Mouse (Mus musculus): ENCODE results near the gene Ostm1. TPM values are rescaled to one million over a fixed set of nuclear protein-coding genes. Genes with fewer than 3 reads are reported as not detected.

Gene Ostm1
- total and polyA plus RNA-seq, 2 experiments, result 7.0 to 13.3 TPM

DNA sequence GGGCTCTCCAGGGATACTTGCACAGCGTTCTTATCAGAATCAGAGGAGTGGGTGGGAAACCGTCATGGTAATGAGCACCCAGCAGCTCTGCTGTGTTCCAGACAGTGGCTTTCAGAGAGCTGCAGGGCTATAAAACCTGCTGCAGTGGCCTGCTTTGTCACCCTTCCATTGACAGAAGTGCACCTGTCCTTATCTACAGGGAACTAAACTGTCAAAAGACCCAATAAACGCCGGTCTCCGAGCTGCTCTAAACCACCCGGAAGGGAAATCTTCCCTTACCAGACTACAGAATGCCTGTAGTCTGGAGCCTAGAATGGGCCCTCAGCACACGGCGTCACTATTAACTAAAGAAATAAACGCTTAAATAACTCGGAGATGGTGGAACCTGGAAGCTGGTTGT, 168.2 kb downstream of the Ostm1 start:
- WGBS, result 82% methylated on average over 10 of the region's 10 CpGs
- H3K9ac ChIP-seq (ENCODE audit: low read depth, low read length), result no peak overlapping the region
- TF ChIP-seq POLR2A (IDR thresholded peaks at IDR 0.05; ENCODE audit: extremely low read depth, insufficient read depth, low read length) (no peak), CTCF (IDR thresholded peaks at IDR 0.05; ENCODE audit: low read depth, low read length) (no peak)

More for the DNA sequence above, 168.2 kb downstream of the Ostm1 start:
- H3K27me3 ChIP-seq (ENCODE audit: control insufficient read depth, insufficient read depth, low read length), result no peaks in the 10 kb centered on the region
- peaks cover 4% of the 10 kb centered on the region for H3K4me1 ChIP-seq (ENCODE audit: control insufficient read depth, insufficient read depth, low read length)
- H3K36me3 ChIP-seq (ENCODE audit: control insufficient read depth, insufficient read depth, low read length), result no peaks in the 10 kb centered on the region
- H3K79me2 ChIP-seq (ENCODE audit: control insufficient read depth, insufficient read depth, low read length), result no peaks in the 10 kb centered on the region
- DNase-seq (ENCODE audit: extremely low read depth, low read depth, low spot score), result no peak
- H3K4me3 ChIP-seq (ENCODE audit: insufficient read depth, low read depth, low read length), result no peak overlapping the region
- H3K27ac ChIP-seq (replicated peaks; ENCODE audit: insufficient read depth, low read depth, low read length), result no peak overlapping the region

Other genes starting within 250 kb of the Ostm1 start
- gene Afg1l, start 105.3 kb upstream of the Ostm1 start, total RNA-seq (2014; rRNA removed), result 9.3 and 10.2 TPM in 2 replicates
- 3.3 and 4.2 TPM in 2 replicates for gene Afg1l, start 105.3 kb upstream of the Ostm1 start, polyA plus RNA-seq (2012; rRNA removed)
- gene Snx3, start 81.8 kb upstream of the Ostm1 start, total RNA-seq (2014; rRNA removed), result 26.9 and 31.7 TPM in 2 replicates
- gene Snx3, start 81.8 kb upstream of the Ostm1 start, polyA plus RNA-seq (2012; rRNA removed), result 146 and 169 TPM in 2 replicates
- not detected in 2 replicates for gene Nr2e1, start 190 bp upstream of the Ostm1 start, total RNA-seq (2014; rRNA removed)
- not detected in 2 replicates for gene Nr2e1, start 190 bp upstream of the Ostm1 start, polyA plus RNA-seq (2012; rRNA removed)
- 36.7 and 42.8 TPM in 2 replicates for gene Sec63, start 177.7 kb downstream of the Ostm1 start, total RNA-seq (2014; rRNA removed)
- 12.5 and 13.6 TPM in 2 replicates for gene Sec63, start 177.7 kb downstream of the Ostm1 start, polyA plus RNA-seq (2012; rRNA removed)

All from liver, adult 2 months (tissue).